Mouse (Mus musculus) ES-E14 (cell line): ENCODE results near the gene Mphosph6. TPM values are rescaled to one million over a fixed set of nuclear protein-coding genes. Genes with fewer than 3 reads are reported as not detected.

Source experiments
- DNase-seq: peaks from one replicate; pipeline ENCODE4 v3.0.0-alpha.2; 2013; ENCODE audit warnings: low read depth, low spot score
- H3K27ac ChIP-seq: 2 replicates; pipeline ENCODE4 v1.5.1; 2012; ENCODE audit warnings: low read depth, mild to moderate bottlenecking, low read length, moderate library complexity, mixed read lengths; ENCODE audit not compliant: poor library complexity, insufficient read depth, severe bottlenecking
- H3K36me3 ChIP-seq: 2 replicates; pipeline ENCODE4 v1.6.1; 2012; ENCODE audit warnings: mild to moderate bottlenecking, low read length, moderate library complexity, mixed read lengths; ENCODE audit not compliant: control insufficient read depth, poor library complexity, insufficient read depth, severe bottlenecking
- H3K4me1 ChIP-seq, 2 experiments: fragments of 150-350 bp in 1 of 2; sonication (generic) in 1 of 2; 2 replicates each; pipeline ENCODE4 v1.6.1; 2012; ENCODE audit warnings: low read length in 2 of 2, mild to moderate bottlenecking in 1 of 2, mixed read lengths in 1 of 2; ENCODE audit not compliant: control insufficient read depth in 2 of 2, insufficient read depth in 2 of 2, poor library complexity in 1 of 2
- H3K4me3 ChIP-seq, 2 experiments: fragments of 150-350 bp in 1 of 2; sonication (generic) in 1 of 2; 2 replicates each; pipeline ENCODE4 v1.5.1; 2012; ENCODE audit warnings: low read length in 2 of 2, low read depth in 1 of 2, mild to moderate bottlenecking in 1 of 2, mixed read lengths in 1 of 2; ENCODE audit not compliant: insufficient read depth in 1 of 2, poor library complexity in 1 of 2, severe bottlenecking in 1 of 2
- H3K9ac ChIP-seq: 2 replicates; pipeline ENCODE4 v1.6.1; 2012; ENCODE audit warnings: low read depth, mild to moderate bottlenecking, low read length, mixed read lengths; ENCODE audit not compliant: poor library complexity, insufficient read depth, severe bottlenecking
- H3K9me3 ChIP-seq: fragments of 150-350 bp; sonication (generic); 2 replicates; pipeline ENCODE4 v1.6.1; 2012; ENCODE audit warnings: low read depth, mild to moderate bottlenecking, low read length; ENCODE audit not compliant: control insufficient read depth, insufficient read depth
- CHD2 ChIP-seq: IDR thresholded peaks from 2 replicates; pipeline ENCODE4 v1.6.1; 2014; ENCODE audit warnings: mild to moderate bottlenecking, low read depth, low read length, inconsistent platforms
- HCFC1 ChIP-seq: IDR thresholded peaks from 2 replicates; pipeline ENCODE4 v1.6.1; 2012; ENCODE audit warnings: low read length, inconsistent platforms, borderline replicate concordance; ENCODE audit not compliant: insufficient read depth
- MAFK ChIP-seq: IDR thresholded peaks from 2 replicates; pipeline ENCODE4 v1.6.1; 2014; ENCODE audit warnings: mild to moderate bottlenecking, low read depth, low read length, inconsistent platforms; ENCODE audit not compliant: insufficient read depth
- ZC3H11A ChIP-seq: IDR thresholded peaks from 2 replicates; pipeline ENCODE4 v1.6.1; 2012; ENCODE audit warnings: low read depth, mild to moderate bottlenecking, inconsistent platforms, low read length, borderline replicate concordance
- ZNF384 ChIP-seq: IDR thresholded peaks from 2 replicates; pipeline ENCODE4 v1.6.1; 2012; ENCODE audit warnings: low read depth, low read length, inconsistent platforms
- in situ Hi-C, 2 experiments: fragments of 600-800 bp; cut with MboI; formaldehyde crosslinking; loops; one replicate each; pipeline ENCODE4 v1.15.1; 2025; ENCODE audit warnings: low sequenced_read_pairs in 2 of 2, inconsistent platforms in 1 of 2; ENCODE audit not compliant: unreplicated experiment in 2 of 2
- total RNA-seq: library from RNA; depleted of rRNA; stranded (reverse); fragments of 300-350 nt; gene quantifications from 2 replicates; pipeline ENCODE4 v1.2.3, GENCODE M21; 2012

Gene Mphosph6
- total RNA-seq, 1 experiment: 51.9 TPM

DNA sequence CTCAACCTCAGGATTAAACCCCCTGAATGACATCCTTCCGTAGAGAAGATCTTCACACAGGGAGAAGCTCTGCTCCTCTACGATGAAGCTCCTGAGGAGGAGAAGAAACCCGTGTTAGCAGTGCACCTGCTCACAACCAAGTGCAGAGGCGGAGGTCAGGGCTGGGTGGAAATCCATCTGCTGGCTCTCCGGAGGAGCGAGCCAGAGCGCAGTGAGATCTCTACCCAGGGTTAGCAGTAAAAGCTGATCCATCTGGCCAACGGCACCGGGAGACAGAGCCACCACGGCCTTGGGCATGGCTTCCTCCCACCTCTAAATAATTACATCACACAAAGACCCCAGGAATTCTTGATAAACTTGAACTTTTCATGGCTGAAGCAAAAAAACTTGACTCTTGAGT lies 7.2 kb downstream of the Mphosph6 start:
- in situ Hi-C loops: no loop called here
- TF ChIP-seq CHD2 (no peak), ZNF384 (no peak), MAFK (no peak)
- Histone ChIP-seq H3K27ac (no peak overlapping the region), H3K36me3 (peaks cover 62% of the 10 kb centered on the region), H3K4me1 (peaks cover 2 to 12% of the 10 kb centered on the region in 2 experiments), H3K4me3 (no peak overlapping the region), H3K9me3 (no peaks in the 10 kb centered on the region), H3K9ac (no peak overlapping the region)
- DNase-seq: no peak

DNA sequence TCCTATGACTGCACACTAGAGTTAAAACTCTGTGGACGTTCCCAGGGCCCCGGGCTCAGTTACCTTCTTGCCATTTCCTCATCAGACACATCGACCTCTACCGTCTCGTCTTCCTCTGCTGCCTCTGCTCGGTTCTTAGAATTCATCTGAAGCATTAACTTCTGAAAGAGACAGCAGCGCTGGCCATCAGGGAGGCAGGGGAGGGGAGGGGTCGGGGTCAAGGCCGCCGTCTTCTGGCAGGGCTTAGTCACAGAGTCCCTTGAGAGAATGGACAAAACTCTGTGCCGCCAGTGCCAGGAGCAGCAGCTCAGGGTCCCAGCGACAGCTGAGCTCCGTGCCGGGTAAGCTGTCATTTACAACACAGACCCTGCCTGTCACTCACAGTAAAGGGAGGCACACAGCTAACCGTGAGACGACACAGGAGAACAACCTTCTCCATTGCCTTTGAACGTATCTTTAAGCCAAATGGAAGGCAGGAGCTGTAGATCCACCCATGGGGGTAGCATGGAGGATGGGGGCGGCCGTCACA lies 9.1 kb downstream of the Mphosph6 start:
- Histone ChIP-seq H3K4me1 (peaks cover 0 to 10% of the 10 kb centered on the region in 2 experiments; a peak in 3 of 4 replicates), H3K9me3 (no peaks in the 10 kb centered on the region), H3K4me3 (no peak overlapping the region), H3K27ac (no peak overlapping the region), H3K36me3 (peaks cover 66% of the 10 kb centered on the region), H3K9ac (no peak overlapping the region)
- in situ Hi-C loops: no loop called here
- DNase-seq: no peak
- TF ChIP-seq MAFK (no peak), ZNF384 (no peak), HCFC1 (no peak), ZC3H11A (no peak), CHD2 (no peak)

DNA sequence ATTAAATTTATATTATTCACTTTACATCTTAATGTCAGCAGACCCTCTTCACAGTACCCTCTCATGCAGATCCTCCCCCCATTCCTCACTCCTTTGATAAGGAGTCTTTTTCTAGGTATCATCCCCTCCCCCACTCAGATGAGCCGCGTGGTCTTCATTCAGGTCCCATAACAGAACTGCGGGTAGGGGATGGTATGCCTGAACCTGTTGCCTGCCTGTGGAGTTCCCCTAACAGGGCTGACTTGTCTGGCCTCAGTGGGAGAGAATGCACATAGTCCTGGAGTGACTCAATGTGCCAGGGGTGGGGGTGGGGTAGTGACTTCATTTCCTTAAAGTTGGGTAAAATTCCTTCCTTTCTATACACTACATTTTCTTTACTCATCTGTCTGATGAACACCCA lies 15.3 kb downstream of the Mphosph6 start:
- H3K36me3 ChIP-seq: peaks cover 15% of the 10 kb centered on the region
- peaks cover 0 to 2% of the 10 kb centered on the region in 2 experiments; a peak in 2 of 4 replicates for H3K4me1 ChIP-seq
- no peak overlapping the region for H3K4me3 ChIP-seq
- TF ChIP-seq MAFK: no peak
- in situ Hi-C loops: no loop called here
- H3K9me3 ChIP-seq: no peaks in the 10 kb centered on the region
- DNase-seq: no peak
- no peak overlapping the region for H3K9ac ChIP-seq
- no peak overlapping the region for H3K27ac ChIP-seq

DNA sequence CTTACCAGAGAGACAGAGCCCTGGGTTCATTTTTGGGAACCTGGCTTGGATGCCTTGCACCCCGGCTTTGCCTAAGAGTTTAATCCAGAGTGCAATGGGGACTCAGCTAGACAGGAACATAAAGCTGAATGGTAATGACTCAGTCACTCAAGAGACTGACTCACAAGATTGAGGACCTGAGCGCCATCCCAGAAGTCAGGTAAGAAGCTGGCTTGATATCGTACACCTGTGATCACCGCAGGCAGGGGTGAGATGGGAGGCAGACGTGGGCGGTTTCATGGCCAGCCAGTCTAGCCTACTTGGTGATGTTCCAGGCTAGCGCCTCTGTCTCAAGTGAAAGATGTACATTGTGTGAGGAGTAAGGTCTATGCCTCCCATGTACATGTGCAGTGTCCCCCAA lies 18.7 kb downstream of the Mphosph6 start:
- Histone ChIP-seq H3K9me3 (no peaks in the 10 kb centered on the region), H3K9ac (no peak overlapping the region), H3K27ac (no peak overlapping the region), H3K4me1 (peaks cover 0 to 2% of the 10 kb centered on the region in 2 experiments; a peak in 2 of 4 replicates), H3K4me3 (no peak overlapping the region), H3K36me3 (peaks cover under 1% of the 10 kb centered on the region; the same call in 1 of the 2 replicates)
- DNase-seq: no peak
- TF ChIP-seq ZC3H11A (no peak), ZNF384 (no peak), CHD2 (no peak), HCFC1 (no peak)
- in situ Hi-C loops: no loop called here

DNA sequence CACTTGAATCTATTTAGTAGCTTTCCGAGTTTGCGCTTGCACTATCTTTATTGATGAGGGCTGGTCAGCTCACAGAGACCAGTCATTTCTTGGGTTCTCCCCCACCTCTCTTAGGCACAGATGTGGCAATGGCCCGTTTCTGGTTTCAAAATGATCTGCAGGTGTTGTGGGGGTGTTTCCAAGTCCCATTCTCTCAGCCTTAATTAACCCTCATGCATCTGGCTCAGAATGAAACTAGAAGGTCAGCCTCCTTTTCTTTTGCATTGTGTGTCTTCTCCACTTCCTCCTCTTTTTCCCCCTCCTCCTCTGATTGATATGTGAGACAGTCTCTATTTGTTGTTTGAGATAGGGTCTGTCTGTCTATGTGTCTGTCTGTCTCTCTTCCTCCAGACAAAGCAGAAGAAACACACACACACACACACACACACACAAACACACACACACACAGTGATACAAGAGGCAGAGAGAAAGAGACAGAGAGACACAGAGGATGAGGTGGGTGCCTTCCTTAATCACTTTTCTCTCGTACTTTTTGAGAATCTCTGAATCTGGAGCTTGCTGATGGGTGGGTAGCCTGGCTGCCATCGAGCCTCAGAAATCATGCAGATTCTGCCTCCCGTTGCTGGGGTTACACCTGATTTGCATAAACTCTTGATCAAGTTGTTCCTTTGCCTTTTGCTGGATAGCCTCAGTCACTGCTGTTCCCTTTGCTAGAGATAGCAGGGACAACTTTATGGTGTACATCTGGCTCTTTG lies 20.2 kb downstream of the Mphosph6 start:
- no peak for TF ChIP-seq ZNF384
- no peak for TF ChIP-seq CHD2
- TF ChIP-seq MAFK: no peak
- TF ChIP-seq HCFC1: no peak
- no peak for TF ChIP-seq ZC3H11A
- H3K9me3 ChIP-seq: no peaks in the 10 kb centered on the region
- H3K9ac ChIP-seq: no peak overlapping the region
- no peaks in the 10 kb centered on the region for H3K36me3 ChIP-seq
- peaks cover 0 to 2% of the 10 kb centered on the region in 2 experiments; a peak in 2 of 4 replicates for H3K4me1 ChIP-seq
- in situ Hi-C loops: no loop called here
- H3K4me3 ChIP-seq: no peak overlapping the region
- no peak for DNase-seq
- H3K27ac ChIP-seq: no peak overlapping the region
